Mouse (Mus musculus): Measurements from ENCODE around the gene Olfr30.
"Not testable (repeated sequence)": the region's sequence is repeated elsewhere in the genome, so short reads cannot be mapped to it uniquely, and the experiment has no call there.

The Olfr30 gene

GRCm38 (mm10) chr11:58462170-58462569, at the start of gene Olfr30:
Olfr30 (minus strand) TSS chr11:58462270.
- DNase-seq (ENCODE audit: low spot score): no peak

- not testable (repeated sequence) for DNase-seq (ENCODE audit: low spot score)
Observed at GRCm38 (mm10) chr11:58509058-58509457, 47.0 kb upstream of the Olfr30 start.

GRCm38 (mm10) chr11:58502472-58502871, 40.4 kb upstream of the Olfr30 start, which contains the start of gene Olfr331:
Olfr331 (minus strand) TSS chr11:58502572.
- not testable (repeated sequence) for DNase-seq (ENCODE audit: low spot score)

- DNase-seq (ENCODE audit: low spot score): no peak
Observed at GRCm38 (mm10) chr11:58499290-58499689, 37.2 kb upstream of the Olfr30 start.

- no peak for DNase-seq (ENCODE audit: low spot score)
Observed at GRCm38 (mm10) chr11:58498761-58499160, 36.7 kb upstream of the Olfr30 start.

GRCm38 (mm10) chr11:58492455-58492854, 30.4 kb upstream of the Olfr30 start, which contains the start of gene Olfr332:
Olfr332 (minus strand) TSS chr11:58492555.
- DNase-seq (ENCODE audit: low spot score): no peak

- DNase-seq (ENCODE audit: low spot score): peak; percentile 17
Observed at GRCm38 (mm10) chr11:58453592-58453991, 8.5 kb downstream of the Olfr30 start.

GRCm38 (mm10) chr11:58452759-58453158, 9.3 kb downstream of the Olfr30 start, which contains the start of gene Lypd9:
Lypd9 (minus strand) TSS chr11:58452923.
- DNase-seq (ENCODE audit: low spot score): no peak

- peak; percentile 11 for DNase-seq (ENCODE audit: low spot score)
Observed at GRCm38 (mm10) chr11:58437866-58438265, 24.2 kb downstream of the Olfr30 start.

GRCm38 (mm10) chr11:58432259-58432658, 29.8 kb downstream of the Olfr30 start, which contains the start of gene Gm12253:
Gm12253 (plus strand) TSS chr11:58432559.
- DNase-seq (ENCODE audit: low spot score): no peak

- DNase-seq (ENCODE audit: low spot score): no peak
Observed at GRCm38 (mm10) chr11:58420815-58421214, 41.3 kb downstream of the Olfr30 start, which contains the start of gene 1810065E05Rik. 1810065E05Rik (plus strand) TSS chr11:58421111.

GRCm38 (mm10) chr11:58418336-58418735, 43.7 kb downstream of the Olfr30 start:
- DNase-seq (ENCODE audit: low spot score): no peak

- DNase-seq (ENCODE audit: low spot score): no peak
Observed at GRCm38 (mm10) chr11:58408066-58408465, 54.0 kb downstream of the Olfr30 start.
